Mouse (Mus musculus): ENCODE measurements around the gene Pex14.

The Pex14 gene

GRCm38 (mm10) chr4:148940674-148941211 lies 158.9 kb downstream of the Pex14 start:
- no peak for TF ChIP-seq GATA4 (IDR thresholded peaks at IDR 0.05; ENCODE audit: insufficient replicate concordance, low read length)

DNA sequence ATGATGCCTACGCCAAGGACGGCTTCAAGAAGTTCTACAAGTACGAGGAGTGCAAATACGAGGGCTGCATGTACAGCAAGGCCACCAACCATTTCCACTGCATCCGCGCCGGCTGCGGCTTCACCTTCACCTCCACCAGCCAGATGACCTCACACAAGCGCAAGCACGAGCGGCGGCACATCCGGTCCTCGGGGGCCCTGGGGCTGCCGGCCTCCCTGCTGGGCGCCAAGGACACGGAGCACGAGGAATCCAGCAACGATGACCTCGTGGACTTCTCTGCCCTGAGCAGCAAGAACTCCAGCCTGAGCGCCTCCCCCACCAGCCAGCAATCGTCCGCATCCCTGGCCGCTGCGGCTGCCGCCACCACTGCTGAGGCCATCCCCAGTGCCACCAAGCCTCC lies 161.1 kb downstream of the Pex14 start:
- TF ChIP-seq GATA4 (IDR thresholded peaks at IDR 0.05; ENCODE audit: insufficient replicate concordance, low read length) = no peak

GRCm38 (mm10) chr4:148936727-148937126 lies 162.9 kb downstream of the Pex14 start:
- TF ChIP-seq GATA4 (IDR thresholded peaks at IDR 0.05; ENCODE audit: insufficient replicate concordance, low read length) = no peak

- no peak for TF ChIP-seq GATA4 (IDR thresholded peaks at IDR 0.05; ENCODE audit: insufficient replicate concordance, low read length)
Observed at GRCm38 (mm10) chr4:148936111-148936510, 163.6 kb downstream of the Pex14 start.

DNA sequence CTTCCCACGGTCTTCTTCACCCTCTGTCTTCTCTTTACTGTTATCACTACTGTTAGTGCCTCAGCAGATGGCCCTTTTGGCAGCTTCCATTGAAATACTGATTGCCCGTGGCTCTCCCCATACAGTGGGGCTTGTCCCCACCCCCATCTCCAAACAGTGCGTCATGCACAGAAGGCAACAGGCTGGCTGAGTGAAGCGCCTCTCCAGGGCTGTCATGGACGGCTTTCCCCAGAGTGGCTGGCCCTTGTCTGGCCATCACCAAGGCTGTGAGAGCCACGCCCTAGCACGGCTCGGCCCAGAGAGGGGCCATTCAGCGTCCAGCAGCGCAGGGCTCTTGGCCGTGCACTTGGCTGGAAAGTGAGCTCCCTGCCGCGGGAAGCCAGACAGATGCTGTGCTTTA lies 164.5 kb downstream of the Pex14 start:
- no peak for TF ChIP-seq GATA4 (IDR thresholded peaks at IDR 0.05; ENCODE audit: insufficient replicate concordance, low read length)

DNA sequence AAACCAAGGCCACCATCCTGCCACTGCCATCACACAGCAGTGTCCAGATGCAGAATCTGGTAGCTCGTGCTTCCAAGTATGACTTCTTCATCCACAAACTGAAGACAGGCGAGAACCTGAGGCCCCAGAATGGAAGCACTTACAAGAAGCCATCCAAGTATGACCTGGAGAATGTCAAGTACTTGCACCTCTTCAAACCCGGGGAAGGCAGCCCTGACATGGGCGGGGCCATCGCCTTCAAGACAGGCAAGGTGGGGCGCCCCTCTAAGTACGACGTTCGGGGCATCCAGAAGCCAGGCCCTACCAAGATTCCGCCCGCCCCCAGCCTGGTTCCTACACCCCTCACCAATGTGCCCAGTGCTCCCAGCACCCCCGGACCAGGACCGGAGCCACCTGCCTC lies 166.6 kb downstream of the Pex14 start:
- no peak for TF ChIP-seq GATA4 (IDR thresholded peaks at IDR 0.05; ENCODE audit: insufficient replicate concordance, low read length)

DNA sequence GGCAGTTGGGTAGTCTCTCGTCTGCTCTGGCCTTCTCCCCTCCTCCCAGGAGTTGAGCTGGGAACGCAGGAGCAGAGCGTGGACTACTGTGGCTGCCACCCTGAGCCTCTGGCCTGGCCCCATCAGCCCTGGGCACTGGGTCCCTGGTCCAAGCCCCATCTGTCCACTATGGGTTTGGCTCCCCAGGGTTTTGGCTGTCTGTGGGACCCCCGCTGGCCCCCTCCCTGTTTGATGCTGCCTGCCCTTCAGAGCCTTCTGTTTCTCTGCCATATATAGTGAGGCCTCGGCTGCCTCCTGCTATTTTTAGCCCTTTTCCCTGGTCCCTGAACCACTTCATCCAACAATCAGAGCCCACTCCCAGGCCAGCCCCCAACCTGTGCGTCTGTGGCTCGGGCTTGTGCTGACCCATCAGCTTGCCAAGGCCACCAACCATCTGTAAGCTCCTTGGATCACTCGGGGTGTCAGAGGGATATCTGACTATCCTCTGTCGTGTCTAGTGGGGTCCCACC lies 168.9 kb downstream of the Pex14 start:
- TF ChIP-seq GATA4 (IDR thresholded peaks at IDR 0.05; ENCODE audit: insufficient replicate concordance, low read length) = no peak

GRCm38 (mm10) chr4:148928876-148929275 lies 170.8 kb downstream of the Pex14 start:
- no peak for TF ChIP-seq GATA4 (IDR thresholded peaks at IDR 0.05; ENCODE audit: insufficient replicate concordance, low read length)

GRCm38 (mm10) chr4:148928316-148928715 lies 171.4 kb downstream of the Pex14 start:
- TF ChIP-seq GATA4 (IDR thresholded peaks at IDR 0.05; ENCODE audit: insufficient replicate concordance, low read length) = no peak

- TF ChIP-seq GATA4 (IDR thresholded peaks at IDR 0.05; ENCODE audit: insufficient replicate concordance, low read length) = no peak
Observed at GRCm38 (mm10) chr4:148926459-148926858, 173.2 kb downstream of the Pex14 start.

DNA sequence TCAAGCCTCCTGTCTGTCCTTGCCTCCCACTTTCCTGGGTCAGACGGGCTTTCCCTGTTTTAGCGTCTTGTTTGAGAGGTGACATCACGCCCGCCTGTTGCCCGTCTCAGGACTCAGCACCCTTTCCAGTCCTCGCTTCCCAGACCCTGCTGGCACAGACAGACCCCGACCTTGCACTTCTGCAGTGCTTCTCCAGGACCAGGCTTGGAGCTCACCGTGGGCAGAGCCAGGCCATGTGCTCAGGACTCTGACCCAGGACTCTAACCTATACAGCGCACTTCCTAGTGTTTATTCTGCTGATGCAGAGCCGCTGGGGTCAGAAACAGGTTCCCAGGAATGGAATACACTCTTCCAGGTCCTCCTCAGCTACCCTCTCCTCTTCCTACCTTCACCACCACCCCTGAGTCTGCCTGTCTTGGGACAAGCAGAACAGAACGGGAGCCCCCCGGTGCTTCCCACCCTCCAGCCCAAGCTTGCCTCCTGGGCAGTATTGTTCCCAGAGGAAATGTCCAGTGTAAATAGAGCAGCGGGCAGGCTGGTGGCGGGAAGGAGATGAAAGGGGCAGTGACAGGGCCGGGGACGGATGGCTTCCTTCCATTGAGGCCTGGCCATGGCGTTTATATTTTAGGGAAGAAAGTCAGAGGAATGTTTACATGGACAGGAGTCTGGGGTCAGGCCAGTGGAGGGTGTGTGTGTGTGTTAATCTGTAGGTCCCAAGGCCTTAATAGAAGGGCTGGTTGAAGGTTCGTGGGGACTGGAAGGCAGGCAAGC lies 173.9 kb downstream of the Pex14 start:
- no peak for TF ChIP-seq GATA4 (IDR thresholded peaks at IDR 0.05; ENCODE audit: insufficient replicate concordance, low read length)

DNA sequence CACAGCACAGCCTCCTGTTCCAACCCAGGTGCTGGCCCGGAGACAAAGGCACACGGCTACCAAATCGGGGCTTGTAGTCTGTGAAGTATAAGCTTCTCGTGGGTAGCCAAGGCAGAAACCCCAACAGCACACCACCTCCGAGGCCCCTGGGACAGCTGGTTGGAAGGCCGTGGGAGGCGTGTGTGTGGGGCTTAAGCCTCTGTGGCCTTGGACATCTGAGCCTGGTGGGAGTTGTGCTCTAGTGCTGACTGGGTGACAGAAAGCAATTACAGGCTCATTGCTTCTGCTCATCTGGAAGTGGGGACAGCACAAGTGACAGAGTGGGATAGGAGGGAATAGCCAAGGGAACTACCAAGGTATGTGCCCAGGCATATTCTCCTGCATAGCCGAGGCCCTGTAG lies 175.7 kb downstream of the Pex14 start:
- no peak for TF ChIP-seq GATA4 (IDR thresholded peaks at IDR 0.05; ENCODE audit: insufficient replicate concordance, low read length)

DNA sequence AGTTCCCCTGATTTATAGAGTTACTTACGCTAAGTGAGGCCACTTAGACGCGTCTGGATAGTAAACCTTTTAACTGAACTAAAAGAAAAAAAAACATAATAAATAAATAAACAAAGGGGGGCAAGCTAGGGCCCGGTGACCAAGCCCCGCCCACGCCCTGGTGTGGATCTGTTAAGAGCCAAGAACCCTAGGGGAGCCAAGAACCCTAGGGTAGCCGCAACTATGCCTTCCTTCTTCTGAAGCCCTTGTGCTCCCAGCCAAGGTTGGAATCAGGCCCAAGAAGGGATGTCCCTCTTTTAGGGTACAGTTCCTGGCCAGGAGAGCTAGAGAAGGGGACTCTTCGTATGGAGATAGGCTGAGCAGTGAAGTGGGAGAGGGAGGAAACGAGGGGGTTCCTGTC lies 176.3 kb downstream of the Pex14 start:
- TF ChIP-seq GATA4 (IDR thresholded peaks at IDR 0.05; ENCODE audit: insufficient replicate concordance, low read length) = no peak

DNA sequence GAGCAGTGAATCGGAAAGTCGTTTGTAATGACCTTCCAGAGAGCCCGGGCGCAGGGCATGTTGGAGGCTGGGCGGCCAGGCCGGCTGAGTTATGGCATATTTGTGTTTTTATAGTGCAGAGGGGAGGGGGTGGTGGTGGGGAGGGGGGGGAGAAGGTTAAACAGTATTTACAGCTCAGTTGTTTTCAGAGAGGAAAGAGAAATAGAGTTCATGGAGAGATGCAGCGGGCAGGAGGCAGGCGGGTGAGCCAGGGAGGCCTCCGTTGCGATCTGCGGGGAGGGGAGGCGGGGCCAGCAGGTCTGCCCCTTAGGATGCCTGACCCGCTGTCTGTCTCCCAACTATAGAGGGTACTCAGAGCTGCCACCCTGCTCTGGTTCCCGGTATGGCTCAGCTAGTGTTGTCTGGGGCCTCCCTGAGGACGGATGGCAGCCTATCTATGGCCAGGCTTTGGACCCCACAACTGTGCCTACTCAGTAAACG lies 177.4 kb downstream of the Pex14 start:
- no peak for TF ChIP-seq GATA4 (IDR thresholded peaks at IDR 0.05; ENCODE audit: insufficient replicate concordance, low read length)

DNA sequence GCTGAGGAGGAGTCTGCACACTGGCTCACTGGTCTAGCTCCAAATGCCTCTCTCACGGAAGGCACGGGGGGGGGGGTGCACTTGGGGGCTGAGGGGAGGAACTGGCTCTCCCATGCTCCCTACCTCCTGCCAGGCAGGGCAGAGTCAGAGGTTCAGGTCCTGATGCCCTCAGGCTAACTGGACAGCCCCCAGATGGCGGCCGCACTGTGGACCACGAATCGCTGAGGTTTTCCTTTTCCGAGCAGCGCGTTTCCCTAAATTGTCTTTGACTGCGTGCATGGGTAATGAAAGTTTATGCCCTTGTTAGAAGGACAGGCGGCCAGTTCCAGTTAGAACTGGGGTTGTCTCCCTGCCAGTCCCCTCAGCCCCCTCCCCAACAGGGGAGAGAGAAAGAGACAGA lies 179.1 kb downstream of the Pex14 start:
- TF ChIP-seq GATA4 (IDR thresholded peaks at IDR 0.05; ENCODE audit: insufficient replicate concordance, low read length) = no peak

GRCm38 (mm10) chr4:148918707-148919447 lies 180.8 kb downstream of the Pex14 start:
- no peak for TF ChIP-seq GATA4 (IDR thresholded peaks at IDR 0.05; ENCODE audit: insufficient replicate concordance, low read length)
